ENCODE assay signal across 20 mouse cellular contexts in the genomic region with DNA sequence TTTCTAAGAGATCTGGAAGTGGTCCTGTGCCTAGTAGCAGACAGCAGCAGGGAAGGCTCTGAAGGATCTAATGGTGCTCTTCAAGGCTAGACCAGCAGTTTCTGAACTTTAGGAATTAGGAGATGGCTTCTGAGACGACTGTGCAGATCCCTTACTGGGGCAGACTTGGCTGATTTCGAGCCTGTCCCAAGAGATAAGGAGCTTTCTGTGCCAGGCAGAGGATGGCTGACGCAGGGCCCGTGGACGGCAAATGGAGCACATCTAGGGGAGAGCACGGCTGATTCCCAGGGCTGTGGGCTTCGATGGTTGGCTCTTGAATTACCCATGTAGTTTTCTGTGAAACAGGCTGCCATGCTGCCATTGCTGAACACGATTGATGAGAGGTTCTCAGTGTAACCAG. TPM values are rescaled to one million over a fixed set of nuclear protein-coding genes. Genes with fewer than 3 reads are reported as not detected.
DNase-seq lines count a peak whose midpoint lies in the region; ATAC-seq lines count a peak whose summit lies in the region.
"Had no signal": no experiment of that assay in that cellular context is flagged by ENCODE, and none has a peak within 500 bp of the region (broad histone marks: within the 10 kb centered on the region; RNA-seq: fewer than 3 reads in every experiment).

No protein-coding gene starts in this region.

- 84% methylated on average over 8 of the region's 8 CpGs for WGBS in hindbrain, embryonic 16.5 days
- 88% methylated on average over 8 of the region's 8 CpGs for WGBS in hindbrain, embryonic 10.5 days
- 33% methylated on average over 8 of the region's 8 CpGs for WGBS in liver, embryonic 12.5 days (ENCODE audit: insufficient replicate concordance)

- no peak for ATAC-seq in hindbrain, embryonic 16.5 days
- 0 out of 2 replicates have a peak, but pooled peaks have one; percentile 57 for ATAC-seq in liver, embryonic 12.5 days
- ATAC-seq in megakaryocyte-erythroid progenitor cell, adult 5-6 weeks (replicated peaks; ENCODE audit: low FRiP score, low TSS enrichment, poor library complexity, severe bottlenecking) = peak; percentile 91
- ATAC-seq: forebrain, embryonic 14.5 days; inflammation-experienced regulatory T-cells, adult 6 months had no signal

- no peak overlapping the region for H3K4me3 ChIP-seq in hindbrain, embryonic 16.5 days (ENCODE audit: low read length)
- no peak overlapping the region for H3K4me3 ChIP-seq in hindbrain, embryonic 10.5 days
- H3K4me3 ChIP-seq in liver, embryonic 12.5 days = no peak overlapping the region
- H3K4me3 ChIP-seq: embryonic facial prominence, embryonic 15.5 days; erythroblast, embryonic 14.5 days; forebrain, embryonic 10.5 days; heart, embryonic 10.5 days; heart, embryonic 15.5 days; hindbrain, embryonic 15.5 days had no signal

- H3K9ac ChIP-seq in hindbrain, embryonic 16.5 days (ENCODE audit: low read depth, low read length) = 0 out of 2 replicates have a peak overlapping the region, but pooled peaks have one; percentile 6
- H3K9ac ChIP-seq in liver, embryonic 12.5 days = no peak overlapping the region
- H3K9ac ChIP-seq: embryonic facial prominence, embryonic 15.5 days; heart, embryonic 15.5 days; hindbrain, embryonic 15.5 days had no signal

- no peak for DNase-seq in hindbrain, embryonic 10.5 days (ENCODE audit: low spot score)
- DNase-seq in c-Kit-positive CD71-positive TER-119-positive erythroid progenitor cells, embryonic 14.5 days (ENCODE audit: low spot score) = peak; percentile 19
- no peak for DNase-seq in left cerebral cortex, adult 9 months (ENCODE audit: low spot score in 2 of 2)
- no peak for DNase-seq in urinary bladder, postnatal 10 days (ENCODE audit: low spot score)
- DNase-seq: adrenal gland, adult 8-10 months; cerebellum, adult 18-20 months; cerebellum, postnatal 10 days; embryo, embryonic 11 days; heart, adult 18-20 months had no signal

- no peak overlapping the region for H3K4me2 ChIP-seq in hindbrain, embryonic 16.5 days (ENCODE audit: low read length)
- H3K4me2 ChIP-seq in liver, embryonic 12.5 days = peak overlapping the region; percentile 8; the same call in 1 of the 2 replicates
- H3K4me2 ChIP-seq: embryonic facial prominence, embryonic 15.5 days; heart, embryonic 15.5 days; hindbrain, embryonic 15.5 days had no signal

- H3K27ac ChIP-seq in hindbrain, embryonic 16.5 days (ENCODE audit: low read depth, low read length) = no peak overlapping the region
- H3K27ac ChIP-seq in hindbrain, embryonic 10.5 days = no peak overlapping the region
- no peak overlapping the region for H3K27ac ChIP-seq in liver, embryonic 12.5 days
- H3K27ac ChIP-seq: embryonic facial prominence, embryonic 15.5 days; forebrain, embryonic 10.5 days; heart, embryonic 10.5 days; heart, embryonic 15.5 days; hindbrain, embryonic 15.5 days had no signal

- peaks cover 6% of the 10 kb centered on the region for H3K4me1 ChIP-seq in hindbrain, embryonic 16.5 days (ENCODE audit: control insufficient read depth, insufficient read depth, low read depth, low read length)
- peaks cover 28% of the 10 kb centered on the region for H3K4me1 ChIP-seq in hindbrain, embryonic 10.5 days (replicated peaks)
- H3K4me1 ChIP-seq in liver, embryonic 12.5 days = peaks cover 29% of the 10 kb centered on the region

- no peaks in the 10 kb centered on the region for H3K9me3 ChIP-seq in hindbrain, embryonic 16.5 days (ENCODE audit: control insufficient read depth, low read length)
- H3K9me3 ChIP-seq in hindbrain, embryonic 10.5 days = no peaks in the 10 kb centered on the region
- H3K9me3 ChIP-seq in liver, embryonic 12.5 days (replicated peaks) = no peaks in the 10 kb centered on the region
- H3K9me3 ChIP-seq: embryonic facial prominence, embryonic 15.5 days; forebrain, embryonic 10.5 days; heart, embryonic 10.5 days; heart, embryonic 15.5 days; hindbrain, embryonic 15.5 days had no signal

- H3K27me3 ChIP-seq in hindbrain, embryonic 16.5 days (replicated peaks; ENCODE audit: control insufficient read depth, insufficient read depth, low read length) = no peaks in the 10 kb centered on the region
- H3K27me3 ChIP-seq in hindbrain, embryonic 10.5 days (ENCODE audit: insufficient read depth, poor library complexity, severe bottlenecking) = no peaks in the 10 kb centered on the region
- no peaks in the 10 kb centered on the region for H3K27me3 ChIP-seq in liver, embryonic 12.5 days (replicated peaks)
- H3K27me3 ChIP-seq: embryonic facial prominence, embryonic 15.5 days; heart, embryonic 15.5 days; hindbrain, embryonic 15.5 days had no signal

- no peaks in the 10 kb centered on the region for H3K36me3 ChIP-seq in hindbrain, embryonic 16.5 days (ENCODE audit: control insufficient read depth, insufficient read depth, low read length)
- H3K36me3 ChIP-seq in hindbrain, embryonic 10.5 days = peaks cover 9% of the 10 kb centered on the region; the same call in 1 of the 2 replicates
- H3K36me3 ChIP-seq in liver, embryonic 12.5 days = peaks cover 12% of the 10 kb centered on the region
- H3K36me3 ChIP-seq: embryonic facial prominence, embryonic 15.5 days; heart, embryonic 15.5 days; hindbrain, embryonic 15.5 days had no signal

RNA-seq across cellular contexts. Expression of a gene that starts 21.1 kb away (rescaled TPM):
- 8.5 and 10.1 TPM in 2 replicates for polyA plus RNA-seq in hindbrain, embryonic 16.5 days (2015; fragmentation: Nextera tagmentation; extraction: Ambion mirVana)
- 11.8 and 12.4 TPM in 2 replicates for polyA plus RNA-seq in hindbrain, embryonic 10.5 days (2016; fragmentation: Nextera tagmentation; extraction: Ambion mirVana)
- 11.3 and 12.5 TPM in 2 replicates for polyA plus RNA-seq in liver, embryonic 12.5 days (2016; fragmentation: Nextera tagmentation; extraction: Ambion mirVana)
- 29.6 and 36.1 TPM in 2 replicates for total RNA-seq in megakaryocyte-erythroid progenitor cell, adult 5-6 weeks (2014; fragmentation: Nextera tagmentation)
- total RNA-seq in megakaryocyte-erythroid progenitor cell, adult 5-6 weeks (2017) = 10.2 and 15.8 TPM in 2 replicates
